12 mouse cellular contexts compared by ENCODE assay signal in the genomic region with DNA sequence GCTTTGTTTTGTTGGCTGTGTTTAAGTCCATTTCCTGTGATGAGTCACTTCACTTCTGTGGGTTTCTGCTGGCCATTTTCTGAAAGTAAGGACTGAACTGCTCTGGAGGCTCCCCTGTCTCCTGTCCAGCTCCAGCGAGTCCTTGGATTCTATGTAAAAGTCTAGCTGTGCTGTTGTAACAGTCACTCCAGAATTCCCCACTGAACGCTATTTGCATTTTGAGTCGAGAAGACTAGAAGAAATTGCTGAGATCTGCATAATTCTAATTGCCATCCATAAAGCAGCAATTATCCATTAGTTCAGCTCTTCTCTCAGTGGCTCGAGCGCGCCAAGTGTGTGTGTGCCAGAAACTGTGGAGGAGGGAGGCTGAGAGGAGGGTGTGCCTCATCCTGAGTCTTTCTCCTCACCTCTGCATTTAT. TPM values are rescaled to one million over a fixed set of nuclear protein-coding genes. Genes with fewer than 3 reads are reported as not detected.
A peak's percentile ranks its signal among the peaks of the same experiment; 100 is the strongest.
DNase-seq lines count a peak whose midpoint lies in the region; ATAC-seq and TF ChIP-seq lines count a peak whose summit lies in the region.
"Had no signal": no experiment of that assay in that cellular context is flagged by ENCODE, and none has a peak within 500 bp of the region (broad histone marks: within the 10 kb centered on the region; RNA-seq: fewer than 3 reads in every experiment).

No protein-coding gene starts in this region.

- H3K4me1 ChIP-seq in forebrain, embryonic 15.5 days: peaks cover 7% of the 10 kb centered on the region
- no peaks in the 10 kb centered on the region for H3K4me1 ChIP-seq in forebrain, embryonic 10.5 days
- no peaks in the 10 kb centered on the region; the same call in 1 of the 2 replicates for H3K4me1 ChIP-seq in lung, embryonic 16.5 days (replicated peaks; ENCODE audit: control insufficient read depth, insufficient read depth, low read length)
- peaks cover 9% of the 10 kb centered on the region for H3K4me1 ChIP-seq in neural tube, embryonic 13.5 days (replicated peaks)
- H3K4me1 ChIP-seq: heart, embryonic 10.5 days; limb, embryonic 13.5 days had no signal

- 45% methylated on average over 6 of the region's 6 CpGs for WGBS in forebrain, embryonic 15.5 days
- WGBS in forebrain, embryonic 10.5 days: 89% methylated on average over 6 of the region's 6 CpGs
- 61% methylated on average over 6 of the region's 6 CpGs for WGBS in lung, embryonic 16.5 days
- whole genome bisulfite sequencing in neural tube, embryonic 13.5 days: 33% methylated on average over 6 of the region's 6 CpGs

- TF ChIP-seq POLR2A in brain, embryonic 14.5 days (IDR thresholded peaks at IDR 0.05; ENCODE audit: borderline replicate concordance, extremely low read depth, insufficient read depth, insufficient read length, poor library complexity, severe bottlenecking): no peak

- ATAC-seq in forebrain, embryonic 15.5 days (replicated peaks): peak; percentile 93
- peak; percentile 51; the same call in 1 of the 2 replicates for ATAC-seq in lung, embryonic 16.5 days (ENCODE audit: low read depth)
- ATAC-seq in neural tube, embryonic 13.5 days (ENCODE audit: low read depth): peak; percentile 80

- DNase-seq in forebrain, embryonic 10.5 days (ENCODE audit: extremely low spot score, low spot score): no peak
- no peak for DNase-seq in lung, postnatal 36 days
- DNase-seq in brain, embryonic 14.5 days (ENCODE audit: low read depth): peak; percentile 86
- DNase-seq in ovary, postnatal 36 days (ENCODE audit: low spot score): no peak
- DNase-seq in spleen, adult 12 weeks (ENCODE audit: low spot score): no peak

- H3K27ac ChIP-seq in forebrain, embryonic 15.5 days (replicated peaks): peak overlapping the region; percentile 59
- H3K27ac ChIP-seq in forebrain, embryonic 10.5 days: no peak overlapping the region
- H3K27ac ChIP-seq in lung, embryonic 16.5 days (ENCODE audit: low read length): peak overlapping the region; percentile 34; the same call in 1 of the 2 replicates
- H3K27ac ChIP-seq in neural tube, embryonic 13.5 days (replicated peaks): peak overlapping the region; percentile 65
- H3K27ac ChIP-seq: heart, embryonic 10.5 days; layer of hippocampus, adult 2 months; limb, embryonic 13.5 days; macrophage had no signal

- TF ChIP-seq CTCF in brain, embryonic 14.5 days (IDR thresholded peaks at IDR 0.05; ENCODE audit: borderline replicate concordance, extremely low read depth, insufficient read depth, insufficient read length): no peak

- H3K36me3 ChIP-seq in forebrain, embryonic 15.5 days: no peaks in the 10 kb centered on the region
- H3K36me3 ChIP-seq in forebrain, embryonic 10.5 days (replicated peaks): no peaks in the 10 kb centered on the region
- H3K36me3 ChIP-seq in lung, embryonic 16.5 days (ENCODE audit: control insufficient read depth, insufficient read depth, low read length): no peaks in the 10 kb centered on the region
- no peaks in the 10 kb centered on the region for H3K36me3 ChIP-seq in neural tube, embryonic 13.5 days
- H3K36me3 ChIP-seq: heart, embryonic 10.5 days; limb, embryonic 13.5 days had no signal

- no peaks in the 10 kb centered on the region for H3K9me3 ChIP-seq in forebrain, embryonic 15.5 days
- H3K9me3 ChIP-seq in forebrain, embryonic 10.5 days: peaks cover 7% of the 10 kb centered on the region; the same call in 1 of the 2 replicates
- peaks cover 3% of the 10 kb centered on the region; the same call in 1 of the 2 replicates for H3K9me3 ChIP-seq in lung, embryonic 16.5 days (ENCODE audit: control insufficient read depth, low read length)
- no peaks in the 10 kb centered on the region for H3K9me3 ChIP-seq in neural tube, embryonic 13.5 days
- H3K9me3 ChIP-seq: heart, embryonic 10.5 days; limb, embryonic 13.5 days had no signal

- H3K4me3 ChIP-seq in forebrain, embryonic 15.5 days: no peak overlapping the region
- H3K4me3 ChIP-seq in forebrain, embryonic 10.5 days: no peak overlapping the region
- no peak overlapping the region for H3K4me3 ChIP-seq in lung, embryonic 16.5 days (ENCODE audit: low read length)
- no peak overlapping the region for H3K4me3 ChIP-seq in neural tube, embryonic 13.5 days
- H3K4me3 ChIP-seq: heart, embryonic 10.5 days; layer of hippocampus, adult 2 months; limb, embryonic 13.5 days had no signal

- no peak overlapping the region for H3K9ac ChIP-seq in forebrain, embryonic 15.5 days (replicated peaks)
- no peak overlapping the region for H3K9ac ChIP-seq in lung, embryonic 16.5 days (ENCODE audit: low read length)
- no peak overlapping the region for H3K9ac ChIP-seq in neural tube, embryonic 13.5 days
- H3K9ac ChIP-seq: limb, embryonic 13.5 days had no signal

- no peak overlapping the region for H3K4me2 ChIP-seq in forebrain, embryonic 15.5 days (replicated peaks)
- H3K4me2 ChIP-seq in lung, embryonic 16.5 days (ENCODE audit: low read depth, low read length): no peak overlapping the region
- no peak overlapping the region for H3K4me2 ChIP-seq in neural tube, embryonic 13.5 days
- H3K4me2 ChIP-seq: limb, embryonic 13.5 days had no signal

- H3K27me3 ChIP-seq in forebrain, embryonic 15.5 days: no peaks in the 10 kb centered on the region
- H3K27me3 ChIP-seq in forebrain, embryonic 10.5 days (ENCODE audit: poor library complexity, severe bottlenecking): no peaks in the 10 kb centered on the region
- no peaks in the 10 kb centered on the region for H3K27me3 ChIP-seq in lung, embryonic 16.5 days (ENCODE audit: control insufficient read depth, insufficient read depth, low read depth, low read length)
- no peaks in the 10 kb centered on the region for H3K27me3 ChIP-seq in neural tube, embryonic 13.5 days
- H3K27me3 ChIP-seq: limb, embryonic 13.5 days had no signal

RNA-seq across cellular contexts. Expression of a gene that starts 57.0 kb away (rescaled TPM):
- polyA plus RNA-seq in forebrain, embryonic 15.5 days (2015; fragmentation: Nextera tagmentation; extraction: Ambion mirVana): 1.7 and 2.1 TPM in 2 replicates
- 2.6 and 2.8 TPM in 2 replicates for polyA plus RNA-seq in forebrain, embryonic 10.5 days (2016; fragmentation: Nextera tagmentation; extraction: Ambion mirVana)
- 3.8 and 5.2 TPM in 2 replicates for polyA plus RNA-seq in lung, embryonic 16.5 days (2015; fragmentation: Nextera tagmentation; extraction: Ambion mirVana)
- polyA plus RNA-seq in brain, embryonic 14.5 days (2012; rRNA removed): 1.4 and 1.9 TPM in 2 replicates
- polyA plus RNA-seq in neural tube, embryonic 13.5 days (2015; fragmentation: Nextera tagmentation; extraction: Ambion mirVana): 3.0 and 3.3 TPM in 2 replicates
- polyA plus RNA-seq: macrophage had no signal
